In genomic region chr2:120256259-120256658, GRCm38 (mm10) we compare ENCODE assay signal across 12 mouse cellular contexts.
"Had no signal": no experiment of that assay in that cellular context is flagged by ENCODE, and none has a peak within 500 bp of the region (broad histone marks: within the 10 kb centered on the region; RNA-seq: fewer than 3 reads in every experiment).

No protein-coding gene starts in this region.

- DNase-seq: retina, postnatal 1 day; right cerebral cortex, adult 18-20 months; right cerebral cortex, postnatal 14 days; right cerebral cortex, postnatal 25 days; right cerebral cortex, postnatal 4 days; spleen, adult 18-20 months; thymus, adult 18-20 months; thymus, adult 2 months; thymus, postnatal 14 days; thymus, postnatal 25 days; thymus, postnatal 36 days; thymus, postnatal 4 days had no signal
